Mouse (Mus musculus) neural tube, embryonic 11.5 days (tissue): Measurements from ENCODE around the gene Pidd1. TPM values are rescaled to one million over a fixed set of nuclear protein-coding genes. Genes with fewer than 3 reads are reported as not detected.
"Not testable (repeated sequence)": the region's sequence is repeated elsewhere in the genome, so short reads cannot be mapped to it uniquely, and the experiment has no call there.

Experiments
- ATAC-seq: fragments of 200-750 bp; cut with Nextera tagmentation; 2 replicates; pipeline ENCODE4 v1.8.0; 2017; ENCODE audit warnings: moderate number of reproducible peaks, mild to moderate bottlenecking, moderate TSS enrichment, moderate library complexity; ENCODE audit not compliant: insufficient read depth, low FRiP score, low TSS enrichment
- DNase-seq: peaks from one replicate; pipeline ENCODE4 v3.0.0-alpha.2; 2015; ENCODE audit warnings: low spot score
- H3K27ac ChIP-seq: fragments of 300-500 bp; sonication (generic); 2 replicates; pipeline ENCODE4 v1.5.1; 2014; ENCODE audit warnings: low read depth, mild to moderate bottlenecking, low read length
- H3K27me3 ChIP-seq: fragments of 300-500 bp; sonication (generic); 2 replicates; pipeline ENCODE4 v1.6.1; 2014; ENCODE audit warnings: mild to moderate bottlenecking, low read length, mixed read lengths; ENCODE audit not compliant: control insufficient read depth, insufficient read depth
- H3K36me3 ChIP-seq: fragments of 300-500 bp; sonication (generic); 2 replicates; pipeline ENCODE4 v1.6.1; 2014; ENCODE audit warnings: mild to moderate bottlenecking, low read length, moderate library complexity, mixed read lengths; ENCODE audit not compliant: control insufficient read depth, insufficient read depth
- H3K4me1 ChIP-seq: fragments of 300-500 bp; sonication (generic); 2 replicates; pipeline ENCODE4 v1.6.1; 2014; ENCODE audit warnings: low read length, mixed read lengths; ENCODE audit not compliant: control insufficient read depth, insufficient read depth
- H3K4me2 ChIP-seq: fragments of 300-500 bp; sonication (generic); 2 replicates; pipeline ENCODE4 v1.6.1; 2014; ENCODE audit warnings: low read depth, mild to moderate bottlenecking, moderate library complexity
- H3K4me3 ChIP-seq: fragments of 300-500 bp; sonication (generic); 2 replicates; pipeline ENCODE4 v1.5.1; 2014; ENCODE audit warnings: low read depth, low read length
- H3K9ac ChIP-seq: fragments of 300-500 bp; sonication (generic); 2 replicates; pipeline ENCODE4 v1.6.1; 2014; ENCODE audit warnings: mild to moderate bottlenecking, low read length
- H3K9me3 ChIP-seq: fragments of 300-500 bp; sonication (generic); 2 replicates; pipeline ENCODE4 v1.6.1; 2016; ENCODE audit warnings: low read length; ENCODE audit not compliant: control insufficient read depth
- WGBS: fragments of 180-500 bp; shearing (Covaris S2); extraction: QIAGEN DNeasy Blood & Tissue Kit; methylation state at CpG from one replicate; pipeline ENCODE4 v1.1.7; 2014; 5-methylcytosine and 5-hydroxymethylcytosine counted together
- polyA plus RNA-seq: library from polyadenylated mRNA; unstranded; fragments of >200 nt; fragmentation: Nextera tagmentation; extraction: Ambion mirVana; gene quantifications from 2 replicates; pipeline ENCODE4 v1.2.1, GENCODE M21; 2014

Gene Pidd1
- polyA plus RNA-seq, 1 experiment from 2014 or later, result 9.5 TPM

DNA sequence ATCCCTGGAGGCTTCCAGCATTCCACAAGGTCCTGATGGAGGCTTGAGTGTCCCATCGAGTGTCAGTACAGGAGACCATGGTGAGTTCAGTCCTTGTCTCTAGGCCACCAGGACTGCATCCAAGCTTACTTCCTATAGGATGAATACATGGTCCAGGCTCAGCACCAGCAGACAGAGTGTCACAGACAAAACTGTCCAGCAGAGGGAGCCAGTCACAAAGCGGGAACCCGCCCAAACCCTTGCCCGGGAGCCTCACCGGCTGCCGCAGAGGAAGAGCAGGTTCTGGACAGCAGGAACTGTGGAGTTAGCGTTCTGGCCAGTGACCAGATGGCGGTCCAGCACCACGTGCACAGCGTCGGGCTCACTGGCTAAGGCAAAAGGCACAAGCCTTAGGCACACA, 35.0 kb downstream of the Pidd1 start:
- DNase-seq, result peak; percentile 86
- H3K27ac ChIP-seq, result no peak overlapping the region
- WGBS, result 13% methylated on average over 11 of the region's 11 CpGs

DNA sequence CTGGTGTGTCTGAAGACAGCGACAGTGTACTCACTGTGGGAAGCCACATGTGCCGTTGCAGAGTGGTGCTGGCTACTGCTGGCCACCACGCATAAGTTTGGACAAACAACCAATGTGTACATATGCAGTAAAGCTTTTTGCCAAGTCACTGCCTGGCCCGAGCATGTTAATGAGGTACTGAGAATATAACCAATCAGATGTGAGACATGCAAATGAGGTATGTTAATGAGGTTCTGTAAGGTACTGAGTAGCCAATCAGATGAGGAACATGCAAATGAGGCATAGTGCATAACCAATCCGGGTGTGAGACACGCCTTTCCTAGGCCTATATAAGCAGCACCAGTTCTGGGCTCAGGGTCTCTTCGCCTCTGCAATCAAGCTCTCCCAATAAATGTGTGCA, 36.2 kb downstream of the Pidd1 start:
- not testable (repeated sequence) for H3K9me3 ChIP-seq, ATAC-seq, H3K4me3 ChIP-seq, H3K27ac ChIP-seq, H3K4me2 ChIP-seq, H3K27me3 ChIP-seq, DNase-seq, H3K9ac ChIP-seq, H3K4me1 ChIP-seq, H3K36me3 ChIP-seq
- 97% methylated on average over 7 of the region's 7 CpGs for WGBS

More for the DNA sequence above, 35.0 kb downstream of the Pidd1 start:
- H3K9me3 ChIP-seq, result no peaks in the 10 kb centered on the region
- peak; percentile 39; the same call in 1 of the 2 replicates for ATAC-seq
- no peak overlapping the region for H3K4me3 ChIP-seq
- peaks cover 4% of the 10 kb centered on the region; the same call in 1 of the 2 replicates for H3K36me3 ChIP-seq
- no peak overlapping the region for H3K9ac ChIP-seq
- H3K4me1 ChIP-seq, result peaks cover 8% of the 10 kb centered on the region; the same call in 1 of the 2 replicates
- H3K27me3 ChIP-seq, result no peaks in the 10 kb centered on the region
- no peak overlapping the region for H3K4me2 ChIP-seq

DNA sequence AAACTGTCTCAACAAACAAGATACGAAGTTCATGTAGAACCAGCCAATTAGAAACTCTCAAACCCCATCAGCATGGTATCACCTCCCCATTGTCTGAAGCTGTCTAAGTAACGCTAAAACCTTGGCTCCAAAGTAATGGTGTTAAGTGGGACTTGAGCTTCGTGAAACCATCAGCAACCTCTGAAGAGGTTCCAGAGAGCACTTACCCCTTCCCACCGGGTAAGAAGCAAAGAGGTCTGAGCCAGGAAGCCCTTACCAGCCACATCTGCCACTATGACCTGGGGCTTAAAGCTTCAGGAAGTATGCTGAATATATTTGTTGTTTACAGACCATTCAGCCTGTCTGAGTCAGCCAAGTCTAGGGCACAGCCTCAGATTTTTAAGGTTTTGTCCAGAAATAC, 38.4 kb downstream of the Pidd1 start:
- H3K4me1 ChIP-seq, result peaks cover 4% of the 10 kb centered on the region; the same call in 1 of the 2 replicates
- H3K27me3 ChIP-seq, result no peaks in the 10 kb centered on the region
- no peak overlapping the region for H3K4me2 ChIP-seq
- 88% methylated on average over 4 of the region's 4 CpGs for WGBS
- H3K36me3 ChIP-seq, result peaks cover 14% of the 10 kb centered on the region; the same call in 1 of the 2 replicates
- no peak overlapping the region for H3K9ac ChIP-seq
- no peak overlapping the region for H3K27ac ChIP-seq
- no peaks in the 10 kb centered on the region for H3K9me3 ChIP-seq
- ATAC-seq (no peak), DNase-seq (no peak)
- H3K4me3 ChIP-seq, result no peak overlapping the region

DNA sequence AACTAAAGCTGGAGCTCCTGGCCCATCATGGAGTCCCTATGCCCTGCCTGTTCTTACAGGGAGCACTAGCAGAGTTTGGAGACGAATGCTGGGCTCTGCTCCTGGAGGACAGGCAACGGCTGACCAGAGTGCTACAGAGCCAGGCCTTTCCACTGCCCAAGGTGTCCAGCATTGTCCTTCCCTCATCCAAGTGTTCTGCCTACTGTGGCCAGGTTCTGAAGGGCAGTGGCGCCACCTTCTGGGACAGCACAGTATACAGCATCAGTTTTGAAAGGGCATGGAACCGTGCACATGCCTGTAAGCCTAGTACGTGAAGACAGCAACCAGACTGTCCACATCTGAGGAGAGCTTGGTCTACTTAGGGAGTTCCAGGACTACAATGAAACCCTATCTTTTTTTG, 40.5 kb downstream of the Pidd1 start:
- Histone ChIP-seq H3K9me3 (no peaks in the 10 kb centered on the region), H3K4me3 (no peak overlapping the region), H3K36me3 (peaks cover 11% of the 10 kb centered on the region; the same call in 1 of the 2 replicates), H3K9ac (no peak overlapping the region), H3K27ac (no peak overlapping the region), H3K4me2 (no peak overlapping the region), H3K27me3 (no peaks in the 10 kb centered on the region), H3K4me1 (no peaks in the 10 kb centered on the region)
- DNase-seq (peak; percentile 60), ATAC-seq (0 out of 2 replicates have a peak, but pooled peaks have one; percentile 9)
- WGBS, result 59% methylated on average over 5 of the region's 5 CpGs

DNA sequence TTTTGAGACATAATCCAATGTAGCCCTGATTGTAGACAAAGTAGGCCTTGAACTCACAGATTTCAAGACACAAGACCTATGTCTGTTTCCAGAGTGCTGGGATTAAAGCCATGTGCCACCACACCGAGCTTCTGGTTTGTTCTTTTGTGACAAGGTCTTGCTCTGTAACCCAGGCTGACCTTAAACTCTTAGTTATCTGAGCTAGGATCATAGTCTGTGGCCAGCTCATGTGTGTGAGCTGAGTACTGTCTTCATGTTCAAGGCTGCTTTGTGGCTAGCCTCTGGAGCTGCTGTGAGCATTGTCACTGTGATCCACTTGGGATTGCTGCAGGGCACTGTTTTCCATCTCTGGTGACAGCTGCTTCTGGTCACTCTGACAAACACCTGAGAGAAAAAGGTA, 48.5 kb downstream of the Pidd1 start:
- ATAC-seq (no peak), DNase-seq (no peak)
- Histone ChIP-seq H3K9ac (no peak overlapping the region), H3K4me2 (no peak overlapping the region), H3K4me1 (peaks cover 12% of the 10 kb centered on the region), H3K27ac (no peak overlapping the region), H3K27me3 (no peaks in the 10 kb centered on the region), H3K9me3 (no peaks in the 10 kb centered on the region), H3K36me3 (no peaks in the 10 kb centered on the region; the same call in none of the 2 replicates), H3K4me3 (no peak overlapping the region)
- 82% methylated on average over 1 of the region's 1 CpGs for WGBS

DNA sequence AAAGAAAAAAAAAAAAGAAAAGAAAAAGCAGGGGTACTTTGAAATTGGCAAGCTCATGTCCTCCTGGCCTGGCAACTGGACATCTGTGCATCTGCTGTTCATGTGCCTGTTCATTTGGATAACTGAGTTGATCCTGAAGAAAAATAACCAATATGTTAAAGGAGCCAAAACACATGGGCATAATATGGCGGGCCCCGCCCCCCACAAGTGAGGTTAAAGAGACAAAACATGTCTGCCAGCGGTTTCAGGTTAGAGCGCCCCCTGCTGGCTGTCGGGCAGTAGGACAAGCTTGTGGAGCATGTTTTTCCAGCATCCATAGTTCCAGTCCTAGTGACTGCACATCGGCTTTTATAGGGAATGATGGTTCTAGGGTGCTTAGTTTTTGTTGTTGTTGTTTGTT, 49.1 kb downstream of the Pidd1 start:
- Histone ChIP-seq H3K9ac (no peak overlapping the region), H3K4me2 (no peak overlapping the region), H3K36me3 (no peaks in the 10 kb centered on the region; the same call in none of the 2 replicates), H3K27me3 (no peaks in the 10 kb centered on the region), H3K27ac (no peak overlapping the region), H3K4me3 (no peak overlapping the region), H3K4me1 (peaks cover 12% of the 10 kb centered on the region), H3K9me3 (no peaks in the 10 kb centered on the region)
- peak; percentile 76 for DNase-seq
- no peak for ATAC-seq
- 22% methylated on average over 6 of the region's 6 CpGs for WGBS

DNA sequence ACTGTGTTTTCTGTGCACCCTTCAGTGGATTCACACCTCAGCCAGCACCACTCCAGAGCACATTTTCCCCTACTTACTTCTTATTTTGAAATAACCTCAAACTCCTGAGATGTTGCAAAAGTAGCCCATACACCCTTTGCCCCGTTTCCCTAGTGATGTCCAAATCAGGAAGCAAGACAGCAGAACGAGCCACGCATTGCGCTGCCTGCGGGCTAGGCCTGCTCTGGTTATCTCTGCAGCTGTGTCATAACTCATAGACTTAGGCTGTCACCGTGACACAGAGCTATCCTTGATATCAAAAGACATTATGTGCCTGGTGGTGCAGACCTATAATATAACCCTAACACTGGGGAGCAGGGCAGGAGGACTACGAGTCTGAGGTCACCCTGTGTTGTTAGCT, 49.7 kb downstream of the Pidd1 start:
- no peak overlapping the region; the same call in 1 of the 2 replicates for H3K9ac ChIP-seq
- H3K36me3 ChIP-seq, result no peaks in the 10 kb centered on the region; the same call in 1 of the 2 replicates
- H3K27ac ChIP-seq, result no peak overlapping the region
- H3K4me1 ChIP-seq, result peaks cover 12% of the 10 kb centered on the region
- no peaks in the 10 kb centered on the region for H3K27me3 ChIP-seq
- 91% methylated on average over 7 of the region's 7 CpGs for WGBS
- H3K4me2 ChIP-seq, result no peak overlapping the region
- no peaks in the 10 kb centered on the region for H3K9me3 ChIP-seq
- no peak for ATAC-seq
- H3K4me3 ChIP-seq, result no peak overlapping the region
- DNase-seq, result no peak

DNA sequence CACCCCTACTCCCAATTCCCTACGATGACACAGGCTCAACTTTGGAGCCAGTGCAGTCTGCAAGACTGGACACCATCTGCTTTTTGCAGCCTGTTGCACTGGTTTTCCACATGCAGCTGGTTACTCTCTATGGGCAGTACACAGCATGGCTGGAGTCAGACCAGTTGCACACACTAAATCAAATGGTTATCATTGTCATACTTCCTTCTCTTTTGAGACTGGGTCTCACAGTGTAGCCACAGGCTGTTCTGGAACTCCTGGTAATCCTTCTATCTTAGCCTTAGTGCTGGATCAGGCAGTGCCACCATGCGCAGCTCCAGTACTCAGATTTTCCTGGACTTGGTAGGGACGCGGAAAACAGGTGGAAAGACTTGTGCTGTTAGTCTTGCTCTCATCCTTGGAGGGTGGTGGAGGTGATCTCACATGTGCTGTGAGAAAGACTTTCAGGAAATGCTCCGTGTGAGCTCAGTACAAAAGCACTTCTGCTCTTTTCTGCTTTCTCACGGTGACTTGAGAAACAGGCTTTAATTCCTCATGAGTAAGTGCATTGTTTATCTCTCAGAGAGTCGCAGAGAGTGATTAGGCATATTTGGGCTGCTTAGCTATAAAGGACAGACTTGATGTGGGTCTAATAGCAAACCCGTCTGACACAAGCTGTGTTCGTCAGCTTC, 51.1 kb downstream of the Pidd1 start:
- ATAC-seq (no peak; the same call in 1 of the 2 replicates), DNase-seq (no peak)
- H3K27me3 ChIP-seq, result no peaks in the 10 kb centered on the region
- H3K9me3 ChIP-seq, result no peaks in the 10 kb centered on the region
- no peaks in the 10 kb centered on the region; the same call in 1 of the 2 replicates for H3K36me3 ChIP-seq
- peak overlapping the region; percentile 49 for H3K9ac ChIP-seq
- peak overlapping the region; percentile 56 for H3K4me3 ChIP-seq
- no peak overlapping the region; the same call in 1 of the 2 replicates for H3K27ac ChIP-seq
- peaks cover 12% of the 10 kb centered on the region for H3K4me1 ChIP-seq
- WGBS, result 34% methylated on average over 9 of the region's 9 CpGs
- peak overlapping the region; percentile 89 for H3K4me2 ChIP-seq
